Comparison of ENCODE assay signal across 8 mouse cellular contexts in the genomic region with DNA sequence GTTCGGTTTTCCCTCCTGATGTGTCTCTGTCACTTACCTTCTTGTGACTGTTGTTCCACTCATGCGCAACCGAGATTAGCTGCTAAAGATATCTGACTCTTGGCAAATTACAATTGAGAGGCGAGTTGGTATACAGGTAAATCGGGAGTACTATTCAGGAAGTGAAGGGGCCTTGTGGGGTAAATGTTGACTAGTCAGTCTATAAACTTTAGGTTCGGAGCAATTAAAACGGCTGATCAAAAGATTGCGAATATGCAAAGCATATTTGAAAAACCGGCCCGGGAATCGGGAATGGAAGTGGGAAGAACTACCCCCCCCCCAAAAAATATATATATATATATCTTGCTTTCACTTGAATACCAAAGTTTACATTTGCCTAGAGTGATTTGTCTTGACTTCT. TPM values are rescaled to one million over a fixed set of nuclear protein-coding genes. Genes with fewer than 3 reads are reported as not detected.
DNase-seq lines count a peak whose midpoint lies in the region; ATAC-seq lines count a peak whose summit lies in the region.

A gene (minus strand): TSS at position 101 of the 400 bp plus-strand sequence.

- H3K27ac ChIP-seq in heart, embryonic 13.5 days (replicated peaks), result no peak within 1 kb of the TSS
- peak within 1 kb of the TSS; percentile 97 for H3K27ac ChIP-seq in hindbrain, embryonic 10.5 days
- H3K27ac ChIP-seq in liver, embryonic 13.5 days, result no peak within 1 kb of the TSS

- H3K27me3 ChIP-seq in heart, embryonic 13.5 days (replicated peaks), result peaks cover 15% of the 10 kb centered on the region
- peaks cover 19% of the 10 kb centered on the region; the same call in 1 of the 2 replicates for H3K27me3 ChIP-seq in hindbrain, embryonic 10.5 days (ENCODE audit: insufficient read depth, poor library complexity, severe bottlenecking)
- peaks cover 22% of the 10 kb centered on the region for H3K27me3 ChIP-seq in liver, embryonic 13.5 days

- H3K4me1 ChIP-seq in heart, embryonic 13.5 days, result peaks cover 13% of the 10 kb centered on the region
- H3K4me1 ChIP-seq in hindbrain, embryonic 10.5 days (replicated peaks), result peaks cover 11% of the 10 kb centered on the region; the same call in 1 of the 2 replicates
- peaks cover 4% of the 10 kb centered on the region; the same call in 1 of the 2 replicates for H3K4me1 ChIP-seq in liver, embryonic 13.5 days (replicated peaks)

- ATAC-seq in heart, embryonic 13.5 days (ENCODE audit: extremely low read depth, insufficient number of reproducible peaks, low FRiP score, low TSS enrichment), result no peak
- no peak for ATAC-seq in liver, embryonic 13.5 days (ENCODE audit: low read depth)
- ATAC-seq in erythroid progenitor cell, adult 5-6 weeks (replicated peaks; ENCODE audit: low FRiP score, poor library complexity, severe bottlenecking), result no peak

- DNase-seq in heart, adult 11 months, result no peak
- DNase-seq in WW6 (ENCODE audit: low read depth, low spot score), result peak; percentile 4
- no peak for DNase-seq in hindbrain, embryonic 10.5 days (ENCODE audit: low spot score)
- DNase-seq in liver, embryonic 13.5 days, result no peak
- DNase-seq in cerebellum, adult 11-12 months, result no peak
- DNase-seq in thymus, postnatal 14 days, result no peak

- H3K9me3 ChIP-seq in heart, embryonic 13.5 days, result no peaks in the 10 kb centered on the region
- no peaks in the 10 kb centered on the region for H3K9me3 ChIP-seq in hindbrain, embryonic 10.5 days
- no peaks in the 10 kb centered on the region for H3K9me3 ChIP-seq in liver, embryonic 13.5 days (replicated peaks)

- WGBS in heart, embryonic 13.5 days, result 44% methylated on average over 11 of the region's 11 CpGs
- 55% methylated on average over 11 of the region's 11 CpGs for WGBS in hindbrain, embryonic 10.5 days
- WGBS in liver, embryonic 13.5 days (ENCODE audit: insufficient replicate concordance), result 46% methylated on average over 11 of the region's 11 CpGs

- peak within 1 kb of the TSS; percentile 88 for H3K9ac ChIP-seq in heart, embryonic 13.5 days
- H3K9ac ChIP-seq in liver, embryonic 13.5 days, result peak within 1 kb of the TSS; percentile 64

- H3K36me3 ChIP-seq in heart, embryonic 13.5 days, result no peaks in the 10 kb centered on the region
- H3K36me3 ChIP-seq in hindbrain, embryonic 10.5 days, result no peaks in the 10 kb centered on the region
- no peaks in the 10 kb centered on the region for H3K36me3 ChIP-seq in liver, embryonic 13.5 days

- H3K4me2 ChIP-seq in heart, embryonic 13.5 days, result peak within 1 kb of the TSS; percentile 94
- H3K4me2 ChIP-seq in liver, embryonic 13.5 days, result peak within 1 kb of the TSS; percentile 82

- peak within 1 kb of the TSS; percentile 70 for H3K4me3 ChIP-seq in heart, embryonic 13.5 days
- peak within 1 kb of the TSS; percentile 87 for H3K4me3 ChIP-seq in hindbrain, embryonic 10.5 days
- peak within 1 kb of the TSS; percentile 67 for H3K4me3 ChIP-seq in liver, embryonic 13.5 days (replicated peaks)

RNA-seq across cellular contexts. Expression of the gene that starts here (rescaled TPM):
- polyA plus RNA-seq in heart, embryonic 13.5 days (2015; fragmentation: Nextera tagmentation; extraction: Ambion mirVana), result 1.8 and 2.0 TPM in 2 replicates
- polyA plus RNA-seq in hindbrain, embryonic 10.5 days (2016; fragmentation: Nextera tagmentation; extraction: Ambion mirVana), result 6.0 and 8.9 TPM in 2 replicates
- 0.94 and 0.96 TPM in 2 replicates for polyA plus RNA-seq in liver, embryonic 13.5 days (2015; fragmentation: Nextera tagmentation; extraction: Ambion mirVana)
- total RNA-seq in erythroid progenitor cell, adult 5-6 weeks (2015; ENCODE audit: low replicate concordance), result 1.3 TPM in 1 of 2 replicates, not detected in the other
- 0.13 TPM in 1 of 2 replicates, not detected in the other for total RNA-seq in erythroid progenitor cell, adult 5-6 weeks (2017; ENCODE audit: low replicate concordance)
